Mouse (Mus musculus) embryonic fibroblast, embryonic 13.5 days (primary cell): ENCODE measurements at regions not wholly inside any gene's neighbourhood (a gene's known extent, or its start where the extent isn't known, plus 50 kb on each side); places are given as distances from the start of the nearest gene placed in this dataset.

Experiments
- CTCF ChIP-seq: IDR thresholded peaks from 2 replicates; pipeline ENCODE4 v1.5.1; 2011; ENCODE audit warnings: mild to moderate bottlenecking, control low read depth, low read length, moderate library complexity, borderline replicate concordance; ENCODE audit not compliant: insufficient read depth
- POLR2A ChIP-seq: IDR thresholded peaks from 2 replicates; pipeline ENCODE4 v1.6.1; 2011; ENCODE audit warnings: low read depth, mild to moderate bottlenecking, control low read depth, low read length, moderate library complexity

GRCm38 (mm10) chr3:52802324-52802723 is 214.7 kb downstream of the Cog6 start:
- TF ChIP-seq CTCF (no peak), POLR2A (no peak)
